Mouse (Mus musculus): ENCODE measurements at regions not wholly inside any gene's neighbourhood (a gene's known extent, or its start where the extent isn't known, plus 50 kb on each side); places are given as distances from the start of the nearest gene placed in this dataset.

- Histone ChIP-seq H3K4me3 (ENCODE audit: insufficient read depth, low read length) (no peak overlapping the region), H3K4me1 (ENCODE audit: control insufficient read depth, insufficient read depth, low read length) (no peaks in the 10 kb centered on the region), H3K27ac (ENCODE audit: insufficient read depth, low read length) (no peak overlapping the region)
- no peak for TF ChIP-seq CTCF (IDR thresholded peaks at IDR 0.05; ENCODE audit: extremely low read depth, insufficient read depth, low read length)
- no peak for TF ChIP-seq POLR2A (IDR thresholded peaks at IDR 0.05; ENCODE audit: extremely low read depth, insufficient read depth, low read length)
Observed at GRCm38 (mm10) chr12:35267023-35267654, 220.2 kb downstream of the Snx13 start.

DNA sequence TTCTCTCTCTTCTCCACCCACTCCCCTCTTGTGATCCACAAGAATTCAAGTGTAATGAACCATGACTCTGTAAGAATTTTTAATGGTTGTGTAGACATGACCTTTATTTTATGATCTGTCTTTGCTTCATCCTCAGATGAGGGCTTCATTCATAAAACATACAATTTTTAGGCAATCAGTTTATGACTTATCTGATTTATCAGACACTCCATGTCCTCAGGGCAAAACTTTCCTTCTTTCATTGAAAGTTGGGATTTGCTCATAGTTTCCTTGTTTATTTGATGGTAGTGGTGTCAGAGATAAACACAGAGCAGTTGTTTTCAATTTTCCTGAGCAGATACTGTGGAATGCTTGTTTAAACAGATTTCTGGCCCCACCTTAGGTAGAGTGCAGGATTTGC, 212.8 kb downstream of the Snx13 start:
- TF ChIP-seq CTCF (IDR thresholded peaks at IDR 0.05; ENCODE audit: extremely low read depth, insufficient read depth, low read length) (no peak), POLR2A (IDR thresholded peaks at IDR 0.05; ENCODE audit: extremely low read depth, insufficient read depth, low read length) (no peak)
- Histone ChIP-seq H3K4me3 (ENCODE audit: insufficient read depth, low read length) (no peak overlapping the region), H3K27ac (ENCODE audit: insufficient read depth, low read length) (no peak overlapping the region), H3K4me1 (ENCODE audit: control insufficient read depth, insufficient read depth, low read length) (no peaks in the 10 kb centered on the region)

DNA sequence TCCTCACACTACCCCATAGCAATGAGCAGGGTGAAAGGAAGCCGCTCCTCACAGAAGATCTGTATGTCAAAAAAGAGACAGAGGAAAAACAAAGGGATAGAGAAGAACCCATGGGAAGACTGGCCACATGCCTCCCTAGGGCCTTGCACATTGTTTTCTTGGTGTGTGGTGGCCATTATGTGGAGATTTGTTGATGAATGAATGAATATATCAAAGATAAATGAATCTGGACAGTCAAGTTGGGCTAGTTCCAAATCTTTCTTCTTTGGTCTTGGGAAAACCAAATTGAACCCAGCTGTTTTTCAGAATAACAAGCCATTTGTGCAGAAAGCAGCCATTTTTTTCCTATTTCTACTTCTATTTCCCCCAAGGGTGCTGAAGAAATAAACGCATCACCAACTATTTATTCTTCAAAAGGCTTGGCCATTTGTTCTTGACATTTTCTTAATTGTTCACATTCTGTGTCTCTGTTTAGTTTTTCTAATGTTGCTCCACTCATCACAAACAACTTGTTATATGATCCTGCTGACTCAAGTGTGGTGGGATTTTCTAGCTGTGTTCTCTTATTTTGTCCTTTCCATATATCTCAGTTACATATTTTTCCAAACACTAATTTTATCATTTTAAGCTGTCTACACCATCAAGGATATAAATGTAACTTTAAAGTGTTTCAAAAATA, 208.9 kb downstream of the Snx13 start:
- TF ChIP-seq CTCF (IDR thresholded peaks at IDR 0.05; ENCODE audit: extremely low read depth, insufficient read depth, low read length) = no peak
- TF ChIP-seq POLR2A (IDR thresholded peaks at IDR 0.05; ENCODE audit: extremely low read depth, insufficient read depth, low read length) = no peak
- Histone ChIP-seq H3K27ac (ENCODE audit: insufficient read depth, low read length) (no peak overlapping the region), H3K4me1 (ENCODE audit: control insufficient read depth, insufficient read depth, low read length) (no peaks in the 10 kb centered on the region), H3K4me3 (ENCODE audit: insufficient read depth, low read length) (no peak overlapping the region)

GRCm38 (mm10) chr12:35248476-35248875, 201.5 kb downstream of the Snx13 start:
- H3K4me3 ChIP-seq (ENCODE audit: insufficient read depth, low read length) = no peak overlapping the region

GRCm38 (mm10) chr12:35246226-35247014, 199.4 kb downstream of the Snx13 start:
- no peak for TF ChIP-seq CTCF (IDR thresholded peaks at IDR 0.05; ENCODE audit: extremely low read depth, insufficient read depth, low read length)
- no peak for TF ChIP-seq POLR2A (IDR thresholded peaks at IDR 0.05; ENCODE audit: extremely low read depth, insufficient read depth, low read length)
- Histone ChIP-seq H3K4me1 (ENCODE audit: control insufficient read depth, insufficient read depth, low read length) (no peaks in the 10 kb centered on the region), H3K27ac (ENCODE audit: insufficient read depth, low read length) (no peak overlapping the region), H3K4me3 (ENCODE audit: insufficient read depth, low read length) (no peak overlapping the region)

More at GRCm38 (mm10) chr12:35248476-35248875, 201.5 kb downstream of the Snx13 start:
- TF ChIP-seq CTCF (IDR thresholded peaks at IDR 0.05; ENCODE audit: extremely low read depth, insufficient read depth, low read length) (no peak), POLR2A (IDR thresholded peaks at IDR 0.05; ENCODE audit: extremely low read depth, insufficient read depth, low read length) (no peak)
- no peak overlapping the region for H3K27ac ChIP-seq (ENCODE audit: insufficient read depth, low read length)
- H3K4me1 ChIP-seq (ENCODE audit: control insufficient read depth, insufficient read depth, low read length) = no peaks in the 10 kb centered on the region

- Histone ChIP-seq H3K4me1 (ENCODE audit: control insufficient read depth, insufficient read depth, low read length) (peaks cover 2% of the 10 kb centered on the region; the same call in 1 of the 2 replicates), H3K4me3 (ENCODE audit: insufficient read depth, low read length) (no peak overlapping the region), H3K27ac (ENCODE audit: insufficient read depth, low read length) (no peak overlapping the region)
- no peak for TF ChIP-seq CTCF (IDR thresholded peaks at IDR 0.05; ENCODE audit: extremely low read depth, insufficient read depth, low read length)
- TF ChIP-seq POLR2A (IDR thresholded peaks at IDR 0.05; ENCODE audit: extremely low read depth, insufficient read depth, low read length) = no peak
Observed at GRCm38 (mm10) chr12:35232322-35232673, 185.3 kb downstream of the Snx13 start.

DNA sequence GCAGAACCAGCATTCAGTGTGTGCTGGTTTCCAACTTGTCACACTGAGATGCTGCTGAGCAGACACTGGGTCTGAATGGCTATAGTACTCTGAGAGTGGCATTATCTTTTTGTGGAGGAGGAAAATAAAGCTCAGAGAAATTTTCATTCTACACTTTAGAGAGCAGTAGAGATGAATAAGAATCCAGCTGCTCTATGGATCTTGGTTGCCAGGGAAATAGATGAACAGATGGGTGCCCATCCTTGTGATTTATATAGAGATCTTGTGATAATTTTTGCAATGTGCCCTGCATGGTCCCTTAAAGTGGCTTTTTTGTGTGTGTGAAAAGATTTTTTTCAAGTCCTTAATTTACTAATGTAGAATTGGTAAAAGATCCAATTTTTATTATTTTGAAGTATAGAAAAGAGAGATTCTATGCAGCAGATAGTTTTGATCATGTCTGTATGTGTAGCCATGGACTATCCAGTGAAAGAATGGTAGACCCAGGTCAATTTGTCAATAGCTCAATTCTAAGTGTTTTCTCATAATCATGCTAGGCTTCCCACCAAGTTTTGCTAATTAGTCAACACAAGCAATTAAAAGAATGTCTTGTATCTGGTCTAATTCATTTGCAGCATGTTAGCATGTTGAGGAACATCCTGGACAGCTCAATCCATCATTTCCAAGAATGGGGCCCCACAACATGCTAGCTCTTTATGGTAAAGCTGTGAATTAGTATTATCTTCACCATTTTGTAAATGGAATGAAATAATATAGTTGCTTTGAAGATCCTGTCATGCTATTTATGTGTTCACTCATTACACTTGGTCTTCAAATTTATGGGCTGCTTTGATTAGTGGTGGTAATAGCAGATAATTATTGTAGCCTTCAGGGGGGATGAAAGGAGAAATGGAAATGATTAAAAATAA, 184.7 kb downstream of the Snx13 start:
- Histone ChIP-seq H3K4me3 (ENCODE audit: insufficient read depth, low read length) (no peak overlapping the region), H3K27ac (ENCODE audit: insufficient read depth, low read length) (no peak overlapping the region), H3K4me1 (ENCODE audit: control insufficient read depth, insufficient read depth, low read length) (peaks cover 2% of the 10 kb centered on the region; the same call in 1 of the 2 replicates)
- no peak for TF ChIP-seq POLR2A (IDR thresholded peaks at IDR 0.05; ENCODE audit: extremely low read depth, insufficient read depth, low read length)
- no peak for TF ChIP-seq CTCF (IDR thresholded peaks at IDR 0.05; ENCODE audit: extremely low read depth, insufficient read depth, low read length)

GRCm38 (mm10) chr12:35220429-35220828, 173.4 kb downstream of the Snx13 start:
- Histone ChIP-seq H3K27ac (ENCODE audit: insufficient read depth, low read length) (no peak overlapping the region), H3K4me3 (ENCODE audit: insufficient read depth, low read length) (no peak overlapping the region), H3K4me1 (ENCODE audit: control insufficient read depth, insufficient read depth, low read length) (no peaks in the 10 kb centered on the region)
- TF ChIP-seq CTCF (IDR thresholded peaks at IDR 0.05; ENCODE audit: extremely low read depth, insufficient read depth, low read length) (peak; percentile 7; the same call in 1 of the 2 replicates), POLR2A (IDR thresholded peaks at IDR 0.05; ENCODE audit: extremely low read depth, insufficient read depth, low read length) (no peak)

DNA sequence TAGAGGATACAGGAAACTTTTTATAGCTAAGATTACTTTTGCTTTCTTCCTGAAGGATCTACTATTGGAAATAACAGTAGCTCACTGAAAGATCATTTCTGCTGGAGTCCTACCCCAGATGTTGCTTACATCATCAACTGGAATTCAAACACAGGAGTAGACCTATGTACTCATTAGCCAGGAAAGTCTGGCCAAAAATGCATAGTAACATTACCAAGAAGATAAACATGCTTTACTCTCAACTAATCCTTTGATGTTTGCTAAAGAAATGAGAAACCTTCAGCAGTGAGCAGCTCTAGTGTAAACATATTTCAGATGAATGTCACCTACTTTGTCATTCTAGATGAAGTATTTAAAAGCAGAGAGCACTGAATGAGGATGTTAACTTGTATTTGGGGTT, 173.0 kb downstream of the Snx13 start:
- H3K4me3 ChIP-seq (ENCODE audit: insufficient read depth, low read length) = no peak overlapping the region
- no peak for TF ChIP-seq POLR2A (IDR thresholded peaks at IDR 0.05; ENCODE audit: extremely low read depth, insufficient read depth, low read length)
- TF ChIP-seq CTCF (IDR thresholded peaks at IDR 0.05; ENCODE audit: extremely low read depth, insufficient read depth, low read length) = no peak
- no peaks in the 10 kb centered on the region for H3K4me1 ChIP-seq (ENCODE audit: control insufficient read depth, insufficient read depth, low read length)
- H3K27ac ChIP-seq (ENCODE audit: insufficient read depth, low read length) = no peak overlapping the region

Data from cortical plate, adult 2 months (tissue).